Mouse (Mus musculus) thymus, postnatal 4 days (tissue): ENCODE results near the gene Rnf144b.

Experiments used
- DNase-seq: peaks from one replicate; pipeline ENCODE4 v3.0.0; 2021

The Rnf144b gene

GRCm38 (mm10) chr13:47273487-47273886 lies 151.0 kb downstream of the Rnf144b start:
- peak; percentile 31 for DNase-seq

GRCm38 (mm10) chr13:47274139-47274538 lies 151.7 kb downstream of the Rnf144b start:
- no peak for DNase-seq

DNA sequence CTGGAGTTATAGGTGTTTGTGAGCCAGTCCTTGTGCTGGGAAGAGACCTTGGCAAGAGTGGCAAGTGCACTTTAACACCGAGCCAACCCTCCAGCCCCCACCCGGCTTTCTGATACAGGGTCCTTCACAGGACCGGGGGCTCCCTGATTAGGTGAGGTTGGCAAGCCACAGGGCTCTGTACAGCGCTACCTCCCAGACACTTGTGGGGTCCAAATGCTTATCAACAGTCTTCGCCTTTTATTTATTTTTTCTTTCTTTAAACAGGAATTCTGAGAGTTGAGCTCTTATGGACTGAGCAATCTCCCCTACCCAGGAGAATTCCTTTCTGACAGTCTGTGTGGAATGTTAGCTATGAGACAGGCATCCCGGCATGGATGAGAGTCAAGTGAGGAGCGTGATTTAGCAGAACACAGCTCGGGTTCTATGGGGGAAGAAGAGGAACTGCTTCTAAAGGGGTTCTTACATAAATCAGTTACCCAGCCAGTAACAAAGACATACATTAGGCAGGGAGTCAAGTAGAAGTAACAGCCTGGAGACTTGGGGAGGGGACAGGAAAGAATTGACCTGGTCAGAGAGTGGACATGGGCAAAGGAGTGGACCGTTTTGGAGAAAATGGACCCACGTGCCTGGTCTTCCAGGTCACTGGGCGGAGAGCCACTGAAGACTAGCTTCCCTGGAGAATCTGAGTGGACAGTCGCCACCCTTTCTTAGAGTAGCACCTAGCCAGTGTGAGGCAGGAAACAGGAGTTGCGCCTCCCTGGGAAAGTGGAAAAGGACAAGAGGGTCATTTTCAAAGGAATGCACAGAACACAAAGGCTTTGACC lies 154.8 kb downstream of the Rnf144b start:
- no peak for DNase-seq

DNA sequence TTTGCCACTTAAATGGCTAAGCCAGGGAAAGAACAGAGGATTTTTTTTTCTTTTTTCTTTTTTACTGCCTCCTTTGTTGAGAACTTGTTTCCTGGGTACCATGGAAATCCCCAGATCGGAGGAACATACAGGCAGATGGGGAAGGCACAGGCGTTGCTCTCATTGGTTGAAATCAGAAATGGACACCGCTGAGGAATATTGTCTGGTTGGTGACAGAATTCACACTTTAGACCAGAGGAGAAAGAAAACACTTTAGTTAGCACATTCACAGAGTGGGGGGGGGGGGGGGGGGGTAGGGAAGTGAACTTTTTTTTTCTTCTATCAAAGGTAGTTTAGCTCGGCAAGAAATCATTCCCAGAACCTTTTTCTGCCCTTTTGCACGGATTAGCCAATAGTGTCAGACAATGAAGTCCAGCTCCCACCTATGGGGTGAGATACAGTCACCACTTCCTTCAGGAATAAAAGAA lies 155.4 kb downstream of the Rnf144b start:
- no peak for DNase-seq

DNA sequence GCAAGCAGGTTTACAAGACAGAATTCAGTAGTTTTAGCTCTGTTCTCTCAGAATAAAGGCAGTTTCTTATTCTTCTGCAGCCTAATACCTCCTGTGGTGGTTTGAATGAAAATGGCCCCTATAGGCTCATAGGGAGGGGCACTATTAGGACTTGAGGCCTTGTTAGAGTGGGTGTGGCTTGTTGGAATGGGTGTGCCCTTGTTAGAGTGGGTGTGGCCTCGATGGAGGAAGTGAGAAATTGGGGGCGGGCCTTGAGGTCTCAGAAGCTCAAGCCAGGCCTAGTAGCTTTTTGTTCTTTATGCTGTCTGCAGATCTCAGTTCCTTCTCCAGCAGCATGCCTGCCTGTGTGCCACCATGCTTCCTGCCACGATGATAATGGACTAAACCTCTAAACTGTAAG lies 159.8 kb downstream of the Rnf144b start:
- DNase-seq, result no peak

DNA sequence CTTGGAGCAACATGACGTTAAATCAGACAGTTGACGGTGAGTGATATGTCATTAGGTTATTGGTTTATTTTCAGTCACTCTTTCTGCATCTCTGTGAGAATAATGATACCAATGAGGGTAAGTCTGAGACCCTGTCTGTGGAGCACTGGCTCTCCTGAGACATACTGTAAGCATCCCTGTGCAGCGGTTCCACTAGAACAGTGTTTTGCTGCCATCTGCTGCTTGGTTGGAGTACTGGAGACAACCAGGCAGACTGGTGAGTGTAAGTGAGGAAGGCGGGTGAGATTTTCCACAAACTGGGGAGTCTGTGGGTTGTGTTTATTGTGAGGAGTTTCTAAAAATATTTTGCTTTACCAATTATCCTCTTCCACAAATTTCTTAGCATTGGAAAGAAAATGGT lies 166.0 kb downstream of the Rnf144b start:
- DNase-seq, result peak; percentile 76

- no peak for DNase-seq
These were observed 174.0 kb downstream of the Rnf144b start for GRCm38 (mm10) chr13:47296465-47296864.
